Mouse (Mus musculus) heart, embryonic 10.5 days (tissue): Measurements from ENCODE around the gene Pak2. TPM values are rescaled to one million over a fixed set of nuclear protein-coding genes. Genes with fewer than 3 reads are reported as not detected.

Source experiments
- DNase-seq: peaks from one replicate; pipeline ENCODE4 v3.0.0-alpha.2; 2017; ENCODE audit warnings: low spot score
- H3K27ac ChIP-seq: fragments of 300-500 bp; sonication (generic); 2 replicates; pipeline ENCODE4 v1.5.1; 2016; ENCODE audit warnings: mild to moderate bottlenecking
- H3K27me3 ChIP-seq: fragments of 300-500 bp; sonication (generic); 2 replicates; pipeline ENCODE4 v1.6.1; 2016; ENCODE audit warnings: mild to moderate bottlenecking; ENCODE audit not compliant: poor library complexity, insufficient read depth, severe bottlenecking
- H3K36me3 ChIP-seq: fragments of 300-500 bp; sonication (generic); 2 replicates; pipeline ENCODE4 v1.6.1; 2016; ENCODE audit warnings: mild to moderate bottlenecking, moderate library complexity
- H3K4me1 ChIP-seq: fragments of 300-500 bp; sonication (generic); 2 replicates; pipeline ENCODE4 v1.6.1; 2016; ENCODE audit warnings: mild to moderate bottlenecking
- H3K4me3 ChIP-seq: fragments of 300-500 bp; sonication (generic); 2 replicates; pipeline ENCODE4 v1.5.1; 2016; ENCODE audit warnings: mild to moderate bottlenecking, moderate library complexity
- H3K9me3 ChIP-seq: fragments of 300-500 bp; sonication (generic); 2 replicates; pipeline ENCODE4 v1.6.1; 2016; ENCODE audit warnings: mild to moderate bottlenecking, moderate library complexity
- WGBS: fragments of 180-500 bp; shearing (Covaris S2); methylation state at CpG from one replicate; pipeline ENCODE4 v1.1.7; 2016; 5-methylcytosine and 5-hydroxymethylcytosine counted together
- polyA plus RNA-seq: library from polyadenylated mRNA; unstranded; fragments of >200 nt; fragmentation: Nextera tagmentation; extraction: Ambion mirVana; gene quantifications from 2 replicates; pipeline ENCODE4 v1.2.1, GENCODE M21; 2016

Gene Pak2
- 32.5 and 32.8 TPM in 2 replicates for polyA plus RNA-seq

- Histone ChIP-seq H3K27ac (peak within 1 kb of the TSS; percentile 99), H3K27me3 (no peaks in the 10 kb centered on the region), H3K9me3 (no peaks in the 10 kb centered on the region), H3K36me3 (peaks cover 15% of the 10 kb centered on the region), H3K4me1 (peaks cover 15% of the 10 kb centered on the region), H3K4me3 (peak within 1 kb of the TSS; percentile 98)
- 2% methylated on average over 48 of the region's 60 CpGs for WGBS
- DNase-seq: peak; percentile 96
Observed at GRCm38 (mm10) chr16:32078991-32079511, at the start of gene Pak2. Gene Pak2 (minus strand): TSS chr16:32079342.

GRCm38 (mm10) chr16:32127046-32127445 is 47.9 kb upstream of the Pak2 start:
- no peaks in the 10 kb centered on the region for H3K27me3 ChIP-seq
- no peaks in the 10 kb centered on the region for H3K9me3 ChIP-seq
- no peak overlapping the region for H3K27ac ChIP-seq
- WGBS: 69% methylated on average over 4 of the region's 4 CpGs
- H3K4me3 ChIP-seq: no peak overlapping the region
- H3K4me1 ChIP-seq: peaks cover 10% of the 10 kb centered on the region; the same call in 1 of the 2 replicates
- DNase-seq: no peak
- H3K36me3 ChIP-seq: no peaks in the 10 kb centered on the region

GRCm38 (mm10) chr16:32125364-32125763 is 46.2 kb upstream of the Pak2 start:
- 82% methylated on average over 3 of the region's 3 CpGs for WGBS
- DNase-seq: no peak
- no peaks in the 10 kb centered on the region for H3K9me3 ChIP-seq
- H3K27me3 ChIP-seq: no peaks in the 10 kb centered on the region
- H3K27ac ChIP-seq: no peak overlapping the region
- H3K36me3 ChIP-seq: no peaks in the 10 kb centered on the region
- peaks cover 10% of the 10 kb centered on the region; the same call in 1 of the 2 replicates for H3K4me1 ChIP-seq
- no peak overlapping the region for H3K4me3 ChIP-seq

- no peak for DNase-seq
- no peak overlapping the region for H3K4me3 ChIP-seq
- H3K27ac ChIP-seq: no peak overlapping the region
- H3K4me1 ChIP-seq: peaks cover 3% of the 10 kb centered on the region; the same call in 1 of the 2 replicates
- no peaks in the 10 kb centered on the region for H3K27me3 ChIP-seq
- H3K36me3 ChIP-seq: no peaks in the 10 kb centered on the region
- H3K9me3 ChIP-seq: no peaks in the 10 kb centered on the region
- WGBS: 60% methylated on average over 17 of the region's 17 CpGs
Observed at GRCm38 (mm10) chr16:32124444-32125335, 45.5 kb upstream of the Pak2 start.

- H3K4me1 ChIP-seq: no peaks in the 10 kb centered on the region; the same call in 1 of the 2 replicates
- H3K36me3 ChIP-seq: no peaks in the 10 kb centered on the region
- no peak overlapping the region for H3K4me3 ChIP-seq
- DNase-seq: no peak
- no peak overlapping the region for H3K27ac ChIP-seq
- no peaks in the 10 kb centered on the region for H3K27me3 ChIP-seq
- 88% methylated on average over 7 of the region's 7 CpGs for WGBS
- H3K9me3 ChIP-seq: no peaks in the 10 kb centered on the region
Observed at GRCm38 (mm10) chr16:32124020-32124419, 44.9 kb upstream of the Pak2 start.

- H3K27me3 ChIP-seq: no peaks in the 10 kb centered on the region
- no peak overlapping the region for H3K4me3 ChIP-seq
- H3K36me3 ChIP-seq: no peaks in the 10 kb centered on the region
- H3K27ac ChIP-seq: no peak overlapping the region
- DNase-seq: no peak
- WGBS: 72% methylated on average over 3 of the region's 3 CpGs
- H3K9me3 ChIP-seq: no peaks in the 10 kb centered on the region
- H3K4me1 ChIP-seq: peaks cover 10% of the 10 kb centered on the region
Observed at GRCm38 (mm10) chr16:32120454-32120853, 41.3 kb upstream of the Pak2 start.

GRCm38 (mm10) chr16:32116186-32116585 is 37.0 kb upstream of the Pak2 start:
- H3K9me3 ChIP-seq: no peaks in the 10 kb centered on the region
- peak; percentile 54 for DNase-seq
- peaks cover 10% of the 10 kb centered on the region for H3K4me1 ChIP-seq
- H3K36me3 ChIP-seq: no peaks in the 10 kb centered on the region
- 29% methylated on average over 5 of the region's 5 CpGs for WGBS
- no peak overlapping the region for H3K4me3 ChIP-seq
- no peak overlapping the region for H3K27ac ChIP-seq
- no peaks in the 10 kb centered on the region for H3K27me3 ChIP-seq

- Histone ChIP-seq H3K27me3 (no peaks in the 10 kb centered on the region), H3K27ac (no peak overlapping the region), H3K4me1 (peaks cover 10% of the 10 kb centered on the region), H3K36me3 (peaks cover 1% of the 10 kb centered on the region; the same call in 1 of the 2 replicates), H3K4me3 (no peak overlapping the region), H3K9me3 (no peaks in the 10 kb centered on the region)
- DNase-seq: peak; percentile 67
- 39% methylated on average over 6 of the region's 6 CpGs for WGBS
Observed at GRCm38 (mm10) chr16:32115781-32116180, 36.6 kb upstream of the Pak2 start.

GRCm38 (mm10) chr16:32114968-32115695 is 36.0 kb upstream of the Pak2 start:
- Histone ChIP-seq H3K27ac (no peak overlapping the region), H3K4me3 (no peak overlapping the region), H3K36me3 (peaks cover 8% of the 10 kb centered on the region), H3K4me1 (peaks cover 10% of the 10 kb centered on the region), H3K9me3 (no peaks in the 10 kb centered on the region), H3K27me3 (no peaks in the 10 kb centered on the region)
- WGBS: 18% methylated on average over 15 of the region's 15 CpGs
- peak; percentile 86 for DNase-seq

GRCm38 (mm10) chr16:32114406-32114805 is 35.3 kb upstream of the Pak2 start:
- no peak overlapping the region for H3K27ac ChIP-seq
- no peaks in the 10 kb centered on the region for H3K27me3 ChIP-seq
- H3K4me1 ChIP-seq: peaks cover 10% of the 10 kb centered on the region
- WGBS: 84% methylated on average over 10 of the region's 10 CpGs
- H3K36me3 ChIP-seq: peaks cover 9% of the 10 kb centered on the region
- peak; percentile 59 for DNase-seq
- H3K9me3 ChIP-seq: no peaks in the 10 kb centered on the region
- no peak overlapping the region for H3K4me3 ChIP-seq

GRCm38 (mm10) chr16:32113541-32114218 is 34.5 kb upstream of the Pak2 start:
- peak; percentile 65 for DNase-seq
- H3K27ac ChIP-seq: no peak overlapping the region
- 58% methylated on average over 23 of the region's 23 CpGs for WGBS
- H3K4me3 ChIP-seq: 0 out of 2 replicates have a peak overlapping the region, but pooled peaks have one; percentile 19
- no peaks in the 10 kb centered on the region for H3K9me3 ChIP-seq
- peaks cover 10% of the 10 kb centered on the region for H3K4me1 ChIP-seq
- no peaks in the 10 kb centered on the region for H3K27me3 ChIP-seq
- peaks cover 13% of the 10 kb centered on the region for H3K36me3 ChIP-seq

GRCm38 (mm10) chr16:32110951-32111699 is 32.0 kb upstream of the Pak2 start:
- DNase-seq: peak; percentile 66
- Histone ChIP-seq H3K27ac (no peak overlapping the region), H3K4me1 (peaks cover 7% of the 10 kb centered on the region), H3K36me3 (peaks cover 30% of the 10 kb centered on the region), H3K27me3 (no peaks in the 10 kb centered on the region), H3K4me3 (no peak overlapping the region), H3K9me3 (no peaks in the 10 kb centered on the region)
- 76% methylated on average over 15 of the region's 15 CpGs for WGBS
